Comparison of ENCODE assay signal across 11 mouse cellular contexts in genomic region chr11:80811156-80811555, GRCm38 (mm10). TPM values are rescaled to one million over a fixed set of nuclear protein-coding genes. Genes with fewer than 3 reads are reported as not detected.
DNase-seq lines count a peak whose midpoint lies in the region; ATAC-seq and TF ChIP-seq lines count a peak whose summit lies in the region.
"Had no signal": no experiment of that assay in that cellular context is flagged by ENCODE, and none has a peak within 500 bp of the region (broad histone marks: within the 10 kb centered on the region; RNA-seq: fewer than 3 reads in every experiment).

No protein-coding gene starts in this region.

- H3K36me3 ChIP-seq in heart, embryonic 10.5 days = peaks cover 40% of the 10 kb centered on the region
- H3K36me3 ChIP-seq in ES-Bruce4 (ENCODE audit: control insufficient read depth, insufficient read depth, low read length, poor library complexity, severe bottlenecking) = no peaks in the 10 kb centered on the region; the same call in 1 of the 2 replicates
- H3K36me3 ChIP-seq in hindbrain, embryonic 11.5 days (ENCODE audit: control insufficient read depth, insufficient read depth, low read length) = peaks cover 8% of the 10 kb centered on the region; the same call in 1 of the 2 replicates
- peaks cover 44% of the 10 kb centered on the region for H3K36me3 ChIP-seq in midbrain, embryonic 10.5 days

- ATAC-seq in hindbrain, embryonic 11.5 days (ENCODE audit: low FRiP score) = no peak
- no peak for ATAC-seq in CD4-positive, CD25-positive, alpha-beta regulatory T cell, adult 4 months

- peak overlapping the region; percentile 96 for H3K27ac ChIP-seq in heart, embryonic 10.5 days
- no peak overlapping the region for H3K27ac ChIP-seq in ES-Bruce4 (ENCODE audit: insufficient read depth, low read length)
- H3K27ac ChIP-seq in hindbrain, embryonic 11.5 days (ENCODE audit: low read depth, low read length) = no peak overlapping the region; the same call in 1 of the 2 replicates
- H3K27ac ChIP-seq in midbrain, embryonic 10.5 days (replicated peaks) = peak overlapping the region; percentile 99

- no peaks in the 10 kb centered on the region for H3K27me3 ChIP-seq in heart, embryonic 10.5 days (ENCODE audit: insufficient read depth, poor library complexity, severe bottlenecking)
- H3K27me3 ChIP-seq in ES-Bruce4 (ENCODE audit: control insufficient read depth, insufficient read depth, low read length, poor library complexity, severe bottlenecking) = no peaks in the 10 kb centered on the region
- H3K27me3 ChIP-seq in hindbrain, embryonic 11.5 days (ENCODE audit: control insufficient read depth, insufficient read depth, low read length) = no peaks in the 10 kb centered on the region
- H3K27me3 ChIP-seq in midbrain, embryonic 10.5 days (ENCODE audit: low read depth, poor library complexity, severe bottlenecking) = peaks cover 16% of the 10 kb centered on the region; the same call in 1 of the 2 replicates

- H3K9ac ChIP-seq in ES-Bruce4 (ENCODE audit: low read depth, poor library complexity, severe bottlenecking) = peak overlapping the region; percentile 93; the same call in 1 of the 2 replicates
- peak overlapping the region; percentile 93 for H3K9ac ChIP-seq in hindbrain, embryonic 11.5 days (ENCODE audit: low read depth, low read length)

- WGBS in heart, embryonic 10.5 days = 35% methylated on average over 5 of the region's 5 CpGs
- 25% methylated on average over 5 of the region's 5 CpGs for WGBS in hindbrain, embryonic 11.5 days
- WGBS in midbrain, embryonic 10.5 days = 34% methylated on average over 5 of the region's 5 CpGs

- DNase-seq in heart, embryonic 10.5 days (ENCODE audit: low spot score) = no peak
- no peak for DNase-seq in heart, adult 8-10 months (ENCODE audit: low spot score)
- peak; percentile 38 for DNase-seq in hindbrain, embryonic 11.5 days (ENCODE audit: low spot score)
- DNase-seq in midbrain, embryonic 10.5 days (ENCODE audit: low spot score) = no peak
- DNase-seq in ovary, postnatal 14 days (ENCODE audit: low spot score) = no peak
- no peak for DNase-seq in thymus, postnatal 25 days
- DNase-seq: adrenal gland, postnatal 10 days; thymus, adult 2 months had no signal

- no peaks in the 10 kb centered on the region for H3K9me3 ChIP-seq in heart, embryonic 10.5 days
- H3K9me3 ChIP-seq in ES-Bruce4 (replicated peaks; ENCODE audit: control insufficient read depth, insufficient read depth, low read length, poor library complexity, severe bottlenecking) = no peaks in the 10 kb centered on the region
- no peaks in the 10 kb centered on the region for H3K9me3 ChIP-seq in hindbrain, embryonic 11.5 days (ENCODE audit: control insufficient read depth, low read length)
- no peaks in the 10 kb centered on the region for H3K9me3 ChIP-seq in midbrain, embryonic 10.5 days (replicated peaks)

- TF ChIP-seq CTCF in ES-Bruce4 (IDR thresholded peaks at IDR 0.05; ENCODE audit: low read depth, low read length) = no peak

- peak overlapping the region; percentile 81 for H3K4me3 ChIP-seq in heart, embryonic 10.5 days
- H3K4me3 ChIP-seq in ES-Bruce4 (ENCODE audit: low read depth, low read length) = no peak overlapping the region
- peak overlapping the region; percentile 66 for H3K4me3 ChIP-seq in hindbrain, embryonic 11.5 days (ENCODE audit: low read depth, low read length)
- H3K4me3 ChIP-seq in midbrain, embryonic 10.5 days = peak overlapping the region; percentile 71

- peak overlapping the region; percentile 91 for H3K4me2 ChIP-seq in hindbrain, embryonic 11.5 days (replicated peaks; ENCODE audit: low read depth, low read length)

- no peak for TF ChIP-seq POLR2A in ES-Bruce4 (IDR thresholded peaks at IDR 0.05; ENCODE audit: insufficient read depth, low read length)

- TF ChIP-seq EP300 in ES-Bruce4 (IDR thresholded peaks at IDR 0.05; ENCODE audit: insufficient read depth, low read depth, low read length) = no peak

- peaks cover 38% of the 10 kb centered on the region for H3K4me1 ChIP-seq in heart, embryonic 10.5 days
- H3K4me1 ChIP-seq in ES-Bruce4 (ENCODE audit: control insufficient read depth, insufficient read depth, low read length) = peaks cover 5% of the 10 kb centered on the region
- peaks cover 7% of the 10 kb centered on the region for H3K4me1 ChIP-seq in hindbrain, embryonic 11.5 days (replicated peaks; ENCODE audit: control insufficient read depth, insufficient read depth, low read length)
- H3K4me1 ChIP-seq in midbrain, embryonic 10.5 days = peaks cover 49% of the 10 kb centered on the region

RNA-seq across cellular contexts. Expression of gene Tmem98, which starts 1.2 kb away (rescaled TPM):
- polyA plus RNA-seq in heart, embryonic 10.5 days (2016; fragmentation: Nextera tagmentation; extraction: Ambion mirVana) = 109 and 151 TPM in 2 replicates
- total RNA-seq in heart, adult 8-10 months (2022) = 10 to 100 TPM; 12.3 to 14.2 (median 12.8) TPM
- polyA plus RNA-seq in ES-Bruce4 (2011; ENCODE audit: insufficient read depth, insufficient read length, low read depth, missing spikeins) = 13.1 and 16.8 TPM in 2 replicates
- polyA plus RNA-seq in hindbrain, embryonic 11.5 days (2014; fragmentation: Nextera tagmentation; extraction: Ambion mirVana) = 79.4 and 80.3 TPM in 2 replicates
- polyA plus RNA-seq in midbrain, embryonic 10.5 days (2016; fragmentation: Nextera tagmentation; extraction: Ambion mirVana) = 94.5 and 98.0 TPM in 2 replicates
- polyA plus RNA-seq in CD4-positive, CD25-positive, alpha-beta regulatory T cell, adult 4 months (2017; shearing (Covaris generic)) = not detected

RNA-seq across cellular contexts. Expression of gene Myo1d, which starts 31.3 kb away (rescaled TPM):
- 7.3 and 8.1 TPM in 2 replicates for polyA plus RNA-seq in heart, embryonic 10.5 days (2016; fragmentation: Nextera tagmentation; extraction: Ambion mirVana)
- total RNA-seq in heart, adult 8-10 months (2022) = 10 to 100 TPM in 1 of 4 experiments, 1 to 10 TPM in 3; 7.4 to 10.4 (median 9.5) TPM
- polyA plus RNA-seq in ES-Bruce4 (2011; ENCODE audit: insufficient read depth, insufficient read length, low read depth, missing spikeins) = 6.2 and 6.6 TPM in 2 replicates
- 2.9 and 3.6 TPM in 2 replicates for polyA plus RNA-seq in hindbrain, embryonic 11.5 days (2014; fragmentation: Nextera tagmentation; extraction: Ambion mirVana)
- 2.3 and 2.5 TPM in 2 replicates for polyA plus RNA-seq in midbrain, embryonic 10.5 days (2016; fragmentation: Nextera tagmentation; extraction: Ambion mirVana)
- polyA plus RNA-seq in CD4-positive, CD25-positive, alpha-beta regulatory T cell, adult 4 months (2017; shearing (Covaris generic)) = 1 to 10 TPM in 1 of 2 experiments, under 1 TPM in 1; 0.70 to 1.1 TPM

RNA-seq across cellular contexts. Expression of gene Spaca3, which starts 47.0 kb away (rescaled TPM):
- not detected in 2 replicates for polyA plus RNA-seq in heart, embryonic 10.5 days (2016; fragmentation: Nextera tagmentation; extraction: Ambion mirVana)
- not detected for total RNA-seq in heart, adult 8-10 months (2022)
- polyA plus RNA-seq in ES-Bruce4 (2011; ENCODE audit: insufficient read depth, insufficient read length, low read depth, missing spikeins) = not detected in 2 replicates
- polyA plus RNA-seq in hindbrain, embryonic 11.5 days (2014; fragmentation: Nextera tagmentation; extraction: Ambion mirVana) = not detected in 2 replicates
- not detected in 2 replicates for polyA plus RNA-seq in midbrain, embryonic 10.5 days (2016; fragmentation: Nextera tagmentation; extraction: Ambion mirVana)
- polyA plus RNA-seq in CD4-positive, CD25-positive, alpha-beta regulatory T cell, adult 4 months (2017; shearing (Covaris generic)) = not detected
- total RNA-seq: adrenal gland, postnatal 10 days; gastrocnemius, postnatal 4 days had no signal

Comparison
In these comparisons a context has a peak if more than half of its experiments do, and no peak if none do; other contexts are left out.
1. H3K27ac ChIP-seq: peak in heart, embryonic 10.5 days (single experiment) and midbrain, embryonic 10.5 days (single experiment); none in ES-Bruce4 (single experiment) and hindbrain, embryonic 11.5 days (single experiment).
2. RNA of gene Tmem98, which starts 1.2 kb away (polyA plus RNA-seq): 109 to 151 TPM in heart, embryonic 10.5 days, 94.5 to 98.0 TPM in midbrain, embryonic 10.5 days, 79.4 to 80.3 TPM in hindbrain, embryonic 11.5 days and 13.1 to 16.8 TPM in ES-Bruce4; not detected in CD4-positive, CD25-positive, alpha-beta regulatory T cell, adult 4 months; every median in the first group is over 10 times any median in the second.